Mouse (Mus musculus): ENCODE results near the gene Grin3b. TPM values are rescaled to one million over a fixed set of nuclear protein-coding genes. Genes with fewer than 3 reads are reported as not detected.

The Grin3b gene
- 0.32 and 0.36 TPM in 2 replicates for polyA plus RNA-seq (2014; fragmentation: Nextera tagmentation; extraction: Ambion mirVana)

- Histone ChIP-seq H3K4me3 (ENCODE audit: low read depth, low read length) (peak within 1 kb of the TSS; percentile 43), H3K9me3 (ENCODE audit: control insufficient read depth, low read depth, low read length) (no peaks in the 10 kb centered on the region), H3K9ac (replicated peaks; ENCODE audit: low read depth, low read length) (peak within 1 kb of the TSS; percentile 42), H3K27ac (ENCODE audit: low read length) (no peak within 1 kb of the TSS), H3K36me3 (ENCODE audit: control insufficient read depth, insufficient read depth, low read length) (peaks cover 28% of the 10 kb centered on the region), H3K27me3 (ENCODE audit: control insufficient read depth, insufficient read depth, low read length) (peaks cover 6% of the 10 kb centered on the region; the same call in 1 of the 2 replicates), H3K4me2 (replicated peaks; ENCODE audit: low read depth, low read length) (peak within 1 kb of the TSS; percentile 92), H3K4me1 (ENCODE audit: control insufficient read depth, insufficient read depth, low read length) (peaks cover 3% of the 10 kb centered on the region; the same call in 1 of the 2 replicates)
- 7% methylated on average over 45 of the region's 47 CpGs for WGBS
- ATAC-seq (ENCODE audit: insufficient number of reproducible peaks, insufficient read depth, low FRiP score, low read depth), result peak; percentile 11; the same call in 1 of the 2 replicates
These were observed at the start of gene Grin3b for GRCm38 (mm10) chr10:79970415-79971182. Grin3b (plus strand) TSS chr10:79970715.

- H3K27ac ChIP-seq (ENCODE audit: low read length), result no peak within 1 kb of the TSS
- no peaks in the 10 kb centered on the region for H3K36me3 ChIP-seq (ENCODE audit: control insufficient read depth, insufficient read depth, low read length)
- peak within 1 kb of the TSS; percentile 22 for H3K4me3 ChIP-seq (ENCODE audit: low read depth, low read length)
- 5% methylated on average over 41 of the region's 41 CpGs for WGBS
- no peak for ATAC-seq (ENCODE audit: insufficient number of reproducible peaks, insufficient read depth, low FRiP score, low read depth)
- peaks cover 33% of the 10 kb centered on the region for H3K4me1 ChIP-seq (ENCODE audit: control insufficient read depth, insufficient read depth, low read length)
- peaks cover 50% of the 10 kb centered on the region for H3K27me3 ChIP-seq (ENCODE audit: control insufficient read depth, insufficient read depth, low read length)
- peak within 1 kb of the TSS; percentile 42 for H3K4me2 ChIP-seq (replicated peaks; ENCODE audit: low read depth, low read length)
- no peaks in the 10 kb centered on the region for H3K9me3 ChIP-seq (ENCODE audit: control insufficient read depth, low read depth, low read length)
- H3K9ac ChIP-seq (replicated peaks; ENCODE audit: low read depth, low read length), result no peak within 1 kb of the TSS
These were observed 49.5 kb upstream of the Grin3b start, which contains the start of gene R3hdm4 for GRCm38 (mm10) chr10:79920958-79921535. R3hdm4 (minus strand) TSS chr10:79921208.

GRCm38 (mm10) chr10:79921572-79921971 is 48.9 kb upstream of the Grin3b start:
- H3K27me3 ChIP-seq (ENCODE audit: control insufficient read depth, insufficient read depth, low read length), result peaks cover 50% of the 10 kb centered on the region
- no peak for ATAC-seq (ENCODE audit: insufficient number of reproducible peaks, insufficient read depth, low FRiP score, low read depth)
- peak overlapping the region; percentile 22 for H3K4me3 ChIP-seq (ENCODE audit: low read depth, low read length)
- H3K27ac ChIP-seq (ENCODE audit: low read length), result no peak overlapping the region
- peaks cover 34% of the 10 kb centered on the region; the same call in 1 of the 2 replicates for H3K4me1 ChIP-seq (ENCODE audit: control insufficient read depth, insufficient read depth, low read length)
- no peak overlapping the region for H3K9ac ChIP-seq (replicated peaks; ENCODE audit: low read depth, low read length)
- 2% methylated on average over 34 of the region's 34 CpGs for WGBS
- no peaks in the 10 kb centered on the region for H3K9me3 ChIP-seq (ENCODE audit: control insufficient read depth, low read depth, low read length)
- H3K4me2 ChIP-seq (replicated peaks; ENCODE audit: low read depth, low read length), result peak overlapping the region; percentile 42
- H3K36me3 ChIP-seq (ENCODE audit: control insufficient read depth, insufficient read depth, low read length), result no peaks in the 10 kb centered on the region

GRCm38 (mm10) chr10:79924998-79925784 is 45.3 kb upstream of the Grin3b start:
- WGBS, result 10% methylated on average over 29 of the region's 29 CpGs
- H3K27me3 ChIP-seq (ENCODE audit: control insufficient read depth, insufficient read depth, low read length), result peaks cover 22% of the 10 kb centered on the region
- H3K4me3 ChIP-seq (ENCODE audit: low read depth, low read length), result no peak overlapping the region
- peak overlapping the region; percentile 83; the same call in 1 of the 2 replicates for H3K4me2 ChIP-seq (replicated peaks; ENCODE audit: low read depth, low read length)
- no peaks in the 10 kb centered on the region for H3K36me3 ChIP-seq (ENCODE audit: control insufficient read depth, insufficient read depth, low read length)
- H3K9ac ChIP-seq (replicated peaks; ENCODE audit: low read depth, low read length), result no peak overlapping the region
- peak overlapping the region; percentile 79; the same call in 1 of the 2 replicates for H3K27ac ChIP-seq (ENCODE audit: low read length)
- peaks cover 28% of the 10 kb centered on the region for H3K4me1 ChIP-seq (ENCODE audit: control insufficient read depth, insufficient read depth, low read length)
- ATAC-seq (ENCODE audit: insufficient number of reproducible peaks, insufficient read depth, low FRiP score, low read depth), result no peak
- no peaks in the 10 kb centered on the region for H3K9me3 ChIP-seq (ENCODE audit: control insufficient read depth, low read depth, low read length)

GRCm38 (mm10) chr10:79925785-79926490 is 44.6 kb upstream of the Grin3b start:
- no peak for ATAC-seq (ENCODE audit: insufficient number of reproducible peaks, insufficient read depth, low FRiP score, low read depth)
- H3K4me3 ChIP-seq (ENCODE audit: low read depth, low read length), result peak overlapping the region; percentile 77
- peak overlapping the region; percentile 83 for H3K4me2 ChIP-seq (replicated peaks; ENCODE audit: low read depth, low read length)
- H3K27me3 ChIP-seq (ENCODE audit: control insufficient read depth, insufficient read depth, low read length), result peaks cover 14% of the 10 kb centered on the region
- peak overlapping the region; percentile 85 for H3K9ac ChIP-seq (replicated peaks; ENCODE audit: low read depth, low read length)
- H3K4me1 ChIP-seq (ENCODE audit: control insufficient read depth, insufficient read depth, low read length), result peaks cover 21% of the 10 kb centered on the region
- WGBS, result 9% methylated on average over 14 of the region's 15 CpGs
- H3K36me3 ChIP-seq (ENCODE audit: control insufficient read depth, insufficient read depth, low read length), result peaks cover under 1% of the 10 kb centered on the region
- H3K27ac ChIP-seq (ENCODE audit: low read length), result peak overlapping the region; percentile 79
- no peaks in the 10 kb centered on the region for H3K9me3 ChIP-seq (ENCODE audit: control insufficient read depth, low read depth, low read length)

- under 1% methylated on average over 63 of the region's 63 CpGs for WGBS
- Histone ChIP-seq H3K9me3 (ENCODE audit: control insufficient read depth, low read depth, low read length) (no peaks in the 10 kb centered on the region), H3K4me1 (ENCODE audit: control insufficient read depth, insufficient read depth, low read length) (peaks cover 22% of the 10 kb centered on the region), H3K4me2 (replicated peaks; ENCODE audit: low read depth, low read length) (peak within 1 kb of the TSS; percentile 83), H3K27ac (ENCODE audit: low read length) (peak within 1 kb of the TSS; percentile 96), H3K27me3 (ENCODE audit: control insufficient read depth, insufficient read depth, low read length) (peaks cover 8% of the 10 kb centered on the region; the same call in 1 of the 2 replicates), H3K4me3 (ENCODE audit: low read depth, low read length) (peak within 1 kb of the TSS; percentile 77), H3K9ac (replicated peaks; ENCODE audit: low read depth, low read length) (peak within 1 kb of the TSS; percentile 85), H3K36me3 (ENCODE audit: control insufficient read depth, insufficient read depth, low read length) (peaks cover 9% of the 10 kb centered on the region)
- peak; percentile 77 for ATAC-seq (ENCODE audit: insufficient number of reproducible peaks, insufficient read depth, low FRiP score, low read depth)
These were observed 43.8 kb upstream of the Grin3b start, which contains the start of gene Arid3a for GRCm38 (mm10) chr10:79926491-79927323. Arid3a (plus strand) TSS chr10:79927043.

GRCm38 (mm10) chr10:79927324-79928029 is 43.0 kb upstream of the Grin3b start:
- Histone ChIP-seq H3K9me3 (ENCODE audit: control insufficient read depth, low read depth, low read length) (no peaks in the 10 kb centered on the region), H3K4me1 (ENCODE audit: control insufficient read depth, insufficient read depth, low read length) (peaks cover 30% of the 10 kb centered on the region)
- WGBS, result under 1% methylated on average over 54 of the region's 54 CpGs

More at GRCm38 (mm10) chr10:79927324-79928029, 43.0 kb upstream of the Grin3b start:
- Histone ChIP-seq H3K4me2 (replicated peaks; ENCODE audit: low read depth, low read length) (peak overlapping the region; percentile 83), H3K4me3 (ENCODE audit: low read depth, low read length) (peak overlapping the region; percentile 77), H3K27me3 (ENCODE audit: control insufficient read depth, insufficient read depth, low read length) (peaks cover 7% of the 10 kb centered on the region; the same call in 1 of the 2 replicates), H3K36me3 (ENCODE audit: control insufficient read depth, insufficient read depth, low read length) (peaks cover 13% of the 10 kb centered on the region), H3K9ac (replicated peaks; ENCODE audit: low read depth, low read length) (peak overlapping the region; percentile 85), H3K27ac (ENCODE audit: low read length) (peak overlapping the region; percentile 96)
- peak; percentile 24; the same call in 1 of the 2 replicates for ATAC-seq (ENCODE audit: insufficient number of reproducible peaks, insufficient read depth, low FRiP score, low read depth)
